Mouse (Mus musculus): Measurements from ENCODE around the gene Cacna1d. TPM values are rescaled to one million over a fixed set of nuclear protein-coding genes. Genes with fewer than 3 reads are reported as not detected.

Gene Cacna1d
- total RNA-seq, 2 experiments from 2014 or later = 0.36 to 0.38 TPM

DNA sequence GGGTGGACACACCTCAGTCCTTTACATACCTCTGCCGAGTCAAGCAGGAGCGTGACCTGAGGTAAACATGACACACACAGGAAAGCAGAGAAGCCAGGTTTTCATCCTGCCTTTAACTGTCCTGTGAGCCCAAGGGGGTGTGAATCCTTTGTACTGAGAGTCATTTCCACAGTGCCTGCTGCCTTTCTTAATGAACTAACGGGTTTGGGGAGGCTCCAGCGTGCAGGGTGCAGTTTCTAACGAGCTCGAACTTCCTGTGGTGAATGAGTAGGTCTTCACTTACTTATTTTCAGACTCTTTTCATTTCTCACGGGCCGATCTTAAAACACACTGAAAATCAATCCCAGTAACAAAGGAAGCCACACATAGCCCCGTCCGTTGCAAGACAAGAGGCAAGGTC, 476.8 kb downstream of the Cacna1d start:
- no peak for DNase-seq
- Histone ChIP-seq H3K27ac (no peak overlapping the region), H3K4me3 (no peak overlapping the region)
- TF ChIP-seq CTCF (IDR thresholded peaks at IDR 0.05) = no peak
- intact Hi-C loops (cut with DNase I) = no loop called here

DNA sequence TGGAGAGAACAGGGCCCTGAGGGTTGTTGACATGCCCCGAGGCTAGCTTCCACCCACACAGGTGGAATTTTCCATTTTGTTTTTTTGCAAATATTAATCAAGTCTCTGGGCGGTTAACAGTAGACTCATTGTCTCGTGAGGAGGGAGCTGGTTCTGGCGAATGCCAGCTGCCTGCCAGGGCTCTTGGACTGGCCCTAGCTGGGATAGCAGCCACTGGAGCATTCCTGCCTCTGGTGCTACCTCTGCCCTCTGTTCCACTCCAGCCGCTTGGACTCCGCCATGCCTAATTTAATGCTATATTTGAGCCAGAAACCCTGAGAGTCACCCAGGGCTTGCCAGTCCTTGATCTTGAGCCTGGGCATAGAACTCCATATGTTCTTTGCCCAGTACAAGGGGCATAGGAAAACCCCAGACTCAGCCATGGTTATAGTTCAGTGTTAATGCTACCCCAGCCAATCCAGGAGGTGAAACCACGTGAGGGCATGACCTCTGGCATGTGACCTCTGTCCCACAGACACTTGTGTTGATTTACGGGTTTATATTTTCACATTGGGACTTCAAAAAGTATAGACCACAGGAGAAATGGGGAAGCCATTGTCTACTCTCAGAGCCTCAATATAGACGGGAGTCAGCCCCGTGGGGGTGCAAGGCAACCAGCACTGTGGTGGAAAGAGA, 479.2 kb downstream of the Cacna1d start:
- intact Hi-C loops (cut with DNase I) = no loop called here

DNA sequence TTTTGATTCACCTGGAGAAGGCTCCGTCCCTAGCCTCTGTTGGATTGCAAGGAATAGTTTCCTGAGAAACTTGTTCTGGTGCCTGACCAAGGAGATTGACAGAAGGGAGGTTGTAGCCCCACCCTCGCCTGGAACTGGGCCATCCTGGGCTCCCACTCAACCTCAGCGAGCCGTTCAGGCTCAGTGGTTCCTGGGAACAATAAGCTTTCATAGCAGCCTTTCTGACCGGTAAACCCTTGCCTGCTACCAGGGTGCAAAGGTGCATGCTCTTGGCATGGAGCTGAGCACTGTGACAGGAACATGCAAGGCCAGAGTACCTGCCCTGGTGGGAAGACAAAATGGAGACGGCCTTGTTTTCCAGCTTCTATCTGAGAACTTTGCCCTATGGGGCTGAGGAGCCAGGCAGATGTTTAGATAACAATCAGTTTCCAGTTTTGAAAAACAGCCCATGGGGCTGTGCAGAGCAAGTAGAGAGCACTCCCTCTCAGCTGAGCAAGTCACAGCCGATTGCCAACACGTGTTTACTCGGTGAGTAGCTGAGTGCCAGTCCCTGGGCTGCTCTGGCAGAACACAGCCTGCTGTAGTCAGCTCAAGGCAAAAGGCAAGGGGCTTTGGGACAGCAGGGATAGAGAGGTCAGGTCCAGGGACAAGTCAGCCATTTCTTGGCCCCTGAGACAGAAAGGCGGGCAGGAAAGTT, 481.2 kb downstream of the Cacna1d start:
- Histone ChIP-seq H3K27ac (peak overlapping the region; percentile 43; the same call in 1 of the 2 replicates), H3K4me3 (peak overlapping the region; percentile 71; the same call in 1 of the 2 replicates)
- DNase-seq = peak; percentile 66
- intact Hi-C loops (cut with DNase I) = no loop called here
- TF ChIP-seq CTCF (IDR thresholded peaks at IDR 0.05) = no peak

More for the DNA sequence above, 479.2 kb downstream of the Cacna1d start:
- Histone ChIP-seq H3K27ac (no peak overlapping the region), H3K4me3 (no peak overlapping the region)
- TF ChIP-seq CTCF (IDR thresholded peaks at IDR 0.05) = no peak
- DNase-seq = no peak

DNA sequence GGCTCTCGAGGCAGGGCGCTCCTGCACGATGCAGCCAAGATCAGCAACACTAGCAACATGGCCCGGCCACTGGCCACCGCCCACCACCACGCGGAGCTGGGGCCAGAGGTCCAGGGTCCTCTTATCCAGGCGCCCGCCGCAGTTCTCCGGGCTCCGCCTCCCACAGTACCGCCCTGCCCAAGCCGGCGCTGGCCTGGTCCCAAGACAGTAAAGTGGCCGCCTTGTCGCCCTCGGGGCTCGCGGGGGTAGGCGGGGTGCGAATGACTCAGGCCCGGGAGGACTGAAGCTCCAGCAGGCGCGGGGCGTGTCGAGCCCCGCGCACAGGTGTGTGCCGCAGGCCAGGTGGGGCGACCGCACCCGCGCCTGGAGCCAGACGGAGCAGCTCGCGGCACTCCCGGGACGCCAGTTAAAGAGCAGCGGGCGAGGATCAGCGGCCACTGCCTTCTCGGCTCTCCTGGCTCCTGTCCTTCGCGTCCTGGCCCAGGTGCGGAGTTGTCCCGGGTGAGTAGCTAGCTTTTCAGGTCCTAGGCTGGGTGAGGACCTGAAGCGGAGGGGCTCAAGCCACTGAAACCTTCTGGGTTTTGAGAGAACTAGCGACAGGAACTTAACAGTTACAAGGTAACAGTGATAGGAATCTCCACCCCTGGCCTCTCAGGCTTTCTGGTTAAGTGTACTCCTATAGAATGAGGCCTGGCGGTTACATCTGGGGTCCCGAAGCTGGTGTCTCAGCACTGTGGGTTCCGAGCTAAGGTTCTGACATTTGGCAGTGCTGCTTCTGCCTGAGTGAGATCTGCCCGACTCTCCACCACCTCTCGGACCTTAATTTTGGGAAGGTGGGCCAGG, 482.3 kb downstream of the Cacna1d start, which contains the start of the genes Il17rb and Chdh:
Gene Il17rb, minus strand, starts transcription at position 164 of the 843 bp plus-strand sequence.
Gene Chdh, plus strand, starts transcription at position 291 of the 843 bp plus-strand sequence.
- Histone ChIP-seq H3K27ac (peak within 1 kb of the TSS; percentile 43; the same call in 1 of the 2 replicates), H3K4me3 (peak within 1 kb of the TSS; percentile 71)
- intact Hi-C loops (cut with DNase I) = no loop called here
- TF ChIP-seq CTCF (IDR thresholded peaks at IDR 0.05) = no peak
- DNase-seq = peak; percentile 70

DNA sequence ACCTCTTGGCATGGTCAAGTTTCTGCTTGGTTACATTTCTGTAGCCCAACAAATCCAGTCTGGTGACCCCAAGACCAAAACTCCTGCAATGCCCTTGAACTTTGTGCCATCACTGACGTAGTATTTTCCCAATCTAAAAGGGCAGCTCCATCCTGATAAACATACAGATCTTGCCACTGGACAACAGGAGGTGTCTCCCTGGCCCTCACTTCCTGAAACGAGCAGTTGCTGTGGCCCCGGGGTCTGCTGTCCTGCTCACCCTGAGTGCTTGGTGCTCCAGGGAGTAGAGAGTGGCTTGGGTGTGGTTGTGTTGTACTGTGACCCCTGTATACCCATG, 491.8 kb downstream of the Cacna1d start:
- TF ChIP-seq CTCF (IDR thresholded peaks at IDR 0.05) = no peak
- intact Hi-C loops (cut with DNase I) = no loop called here
- no peak for DNase-seq
- Histone ChIP-seq H3K27ac (no peak overlapping the region), H3K4me3 (no peak overlapping the region)

DNA sequence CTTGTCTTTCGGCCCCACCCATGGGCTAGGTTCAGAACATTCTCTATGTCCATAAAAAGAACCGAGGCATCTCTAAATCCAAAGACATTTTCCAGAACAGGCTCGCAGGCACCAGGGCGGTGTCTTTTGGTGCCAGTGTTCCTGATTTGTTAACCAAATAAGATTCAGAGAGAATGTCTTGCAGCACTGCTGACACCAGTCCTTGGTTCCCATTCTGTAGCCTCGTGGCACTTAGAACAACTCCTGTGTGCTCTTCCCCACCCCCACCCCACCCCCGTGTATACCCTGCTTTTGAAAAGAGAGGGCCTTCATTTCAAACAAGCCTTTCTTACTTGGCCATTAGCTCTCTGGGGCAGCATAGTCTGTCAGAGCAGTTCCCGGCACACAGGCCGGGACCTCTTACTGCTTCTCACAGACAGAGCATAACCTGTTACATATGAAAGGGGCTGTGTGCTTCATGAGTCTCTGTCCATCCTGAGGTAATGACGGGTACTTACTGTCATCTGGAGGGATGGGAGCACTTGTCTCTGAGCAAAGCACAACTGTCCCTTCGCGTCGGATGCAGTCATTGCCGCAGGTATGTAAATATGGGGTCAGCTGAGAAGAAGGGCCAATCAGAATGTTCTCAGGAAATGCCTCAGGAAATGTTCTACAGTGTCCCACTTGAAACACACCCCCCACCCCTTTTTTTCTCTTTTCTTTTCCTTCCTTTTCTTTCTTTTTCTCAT, 492.3 kb downstream of the Cacna1d start:
- H3K4me3 ChIP-seq = no peak overlapping the region
- DNase-seq = no peak
- H3K27ac ChIP-seq = no peak overlapping the region
- no peak for TF ChIP-seq CTCF (IDR thresholded peaks at IDR 0.05)
- intact Hi-C loops (cut with DNase I) = no loop called here

DNA sequence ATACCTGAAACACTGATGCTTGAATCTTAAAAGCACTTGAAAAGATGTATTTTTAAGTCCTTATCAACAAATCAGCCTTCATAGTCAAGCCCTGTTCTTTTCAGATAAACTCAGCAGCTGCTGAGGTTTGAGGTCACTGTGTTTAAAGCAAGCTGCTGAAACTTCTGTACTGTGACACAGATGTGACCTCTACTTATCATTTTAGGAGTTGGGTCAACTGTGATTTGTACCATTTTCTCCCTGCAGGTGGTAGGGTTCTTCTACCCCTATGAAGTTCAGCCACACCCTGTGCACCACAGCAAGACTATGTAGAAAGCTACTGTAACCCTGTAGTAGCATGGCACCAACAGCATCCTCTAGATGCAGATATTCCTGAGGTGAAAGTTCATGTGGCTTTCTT, 493.9 kb downstream of the Cacna1d start:
- no peak for DNase-seq
- intact Hi-C loops (cut with DNase I) = no loop called here
- H3K27ac ChIP-seq = no peak overlapping the region
- no peak for TF ChIP-seq CTCF (IDR thresholded peaks at IDR 0.05)
- H3K4me3 ChIP-seq = no peak overlapping the region

DNA sequence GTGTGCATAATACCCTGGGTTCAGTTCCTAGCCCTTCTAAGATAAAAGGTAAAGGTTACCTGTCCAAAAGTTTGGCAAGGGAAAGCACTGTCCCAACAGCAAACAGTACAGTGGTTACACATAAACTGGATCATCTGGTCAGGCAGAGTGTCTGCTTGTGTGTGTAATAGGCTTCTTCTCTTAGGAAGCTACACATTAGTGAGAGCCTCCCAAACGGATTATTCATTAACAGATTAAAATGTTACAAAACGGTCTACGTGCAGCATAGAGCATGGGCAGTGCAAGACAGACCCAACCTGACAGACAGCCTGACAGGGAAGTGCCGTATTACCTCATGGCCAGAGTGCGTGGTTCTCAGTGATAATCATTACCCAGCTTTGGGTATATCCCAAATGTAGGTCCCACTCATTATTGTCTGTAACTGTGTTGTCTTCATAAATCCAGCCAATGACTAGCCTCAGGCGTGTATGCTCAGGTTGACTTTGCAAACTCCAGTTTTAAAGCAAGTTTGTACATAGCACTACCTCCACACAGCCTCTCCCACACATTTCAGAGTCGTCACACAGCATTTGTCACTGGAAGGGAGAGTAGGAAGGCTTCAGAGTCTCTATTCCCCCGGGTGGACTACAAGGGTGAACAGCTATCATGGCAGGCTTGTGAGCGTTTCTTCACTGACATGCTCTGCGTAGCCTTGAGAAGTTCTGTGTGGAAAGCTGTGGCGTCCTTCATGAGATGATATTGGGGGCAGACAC, 495.1 kb downstream of the Cacna1d start:
- no peak for DNase-seq
- no peak overlapping the region for H3K27ac ChIP-seq
- no peak for TF ChIP-seq CTCF (IDR thresholded peaks at IDR 0.05)
- intact Hi-C loops (cut with DNase I) = no loop called here
- no peak overlapping the region for H3K4me3 ChIP-seq

DNA sequence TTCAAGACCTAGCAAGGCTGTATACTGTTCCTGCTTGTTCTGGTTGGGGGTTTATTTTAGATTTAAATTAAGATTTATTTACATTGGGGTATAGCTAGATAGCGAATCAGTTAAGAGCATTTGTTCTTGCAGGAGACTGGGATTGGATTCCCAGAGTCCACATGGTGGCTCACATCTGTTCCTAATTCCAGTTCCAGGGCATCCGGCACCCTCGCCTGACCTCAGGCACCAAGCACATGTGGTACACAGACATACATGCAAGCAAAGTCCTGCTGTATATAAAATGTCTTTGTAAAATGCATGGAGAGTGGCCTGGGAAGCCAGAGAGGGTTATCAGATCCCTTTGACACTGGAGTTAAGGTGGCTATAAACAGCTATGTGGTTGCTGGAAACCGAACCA, 496.3 kb downstream of the Cacna1d start:
- no peak overlapping the region for H3K27ac ChIP-seq
- intact Hi-C loops (cut with DNase I) = no loop called here
- no peak for TF ChIP-seq CTCF (IDR thresholded peaks at IDR 0.05)

More for the DNA sequence above, 496.3 kb downstream of the Cacna1d start:
- DNase-seq = no peak
- no peak overlapping the region for H3K4me3 ChIP-seq

Other genes starting within 250 kb of the Cacna1d start
- gene Dcp1a, start 11.9 kb downstream of the Cacna1d start, total RNA-seq (2021) = 1 to 10 TPM; 8.4 to 8.6 TPM
- gene Tkt, start 56.9 kb upstream of the Cacna1d start, total RNA-seq (2021) = 10 to 100 TPM in 1 of 2 experiments, 1 to 10 TPM in 1; 8.0 to 15.0 TPM
- gene Prkcd, start 134.8 kb upstream of the Cacna1d start, total RNA-seq (2021) = 10 to 100 TPM in 1 of 2 experiments, 1 to 10 TPM in 1; 5.6 to 14.8 TPM
- 1 to 10 TPM; 4.9 to 5.5 TPM for gene Rft1, start 162.9 kb upstream of the Cacna1d start, total RNA-seq (2021)
- 10 to 100 TPM; 11.0 to 11.4 TPM for gene Sfmbt1, start 223.4 kb upstream of the Cacna1d start, total RNA-seq (2021)

Measured in gastrocnemius, adult 2 months (tissue).